Mouse (Mus musculus): ENCODE measurements around the gene Poc1b.

Poc1b gene

GRCm38 (mm10) chr10:99227968-99228864 lies 121.4 kb downstream of the Poc1b start:
- no peak for DNase-seq (ENCODE audit: low read depth, low spot score)

- no peak for DNase-seq (ENCODE audit: low read depth, low spot score)
Measured at GRCm38 (mm10) chr10:99229031-99229684, 122.3 kb downstream of the Poc1b start.

- no peak for DNase-seq (ENCODE audit: low read depth, low spot score)
Measured at GRCm38 (mm10) chr10:99232518-99233227, 125.8 kb downstream of the Poc1b start.

- DNase-seq (ENCODE audit: low read depth, low spot score) = no peak
Measured at GRCm38 (mm10) chr10:99234336-99234735, 127.5 kb downstream of the Poc1b start.

- DNase-seq (ENCODE audit: low read depth, low spot score) = no peak
Measured at GRCm38 (mm10) chr10:99235081-99235480, 128.2 kb downstream of the Poc1b start.

- DNase-seq (ENCODE audit: low read depth, low spot score) = no peak
Measured at GRCm38 (mm10) chr10:99237205-99237832, 130.5 kb downstream of the Poc1b start.

GRCm38 (mm10) chr10:99238537-99238936 lies 131.7 kb downstream of the Poc1b start:
- DNase-seq (ENCODE audit: low read depth, low spot score) = no peak

GRCm38 (mm10) chr10:99241284-99241828 lies 134.5 kb downstream of the Poc1b start:
- no peak for DNase-seq (ENCODE audit: low read depth, low spot score)

- no peak for DNase-seq (ENCODE audit: low read depth, low spot score)
Measured at GRCm38 (mm10) chr10:99241829-99242711, 135.2 kb downstream of the Poc1b start.

GRCm38 (mm10) chr10:99242721-99243120 lies 135.9 kb downstream of the Poc1b start:
- DNase-seq (ENCODE audit: low read depth, low spot score) = no peak

- DNase-seq (ENCODE audit: low read depth, low spot score) = no peak
Measured at GRCm38 (mm10) chr10:99243907-99244489, 137.2 kb downstream of the Poc1b start.

- no peak for DNase-seq (ENCODE audit: low read depth, low spot score)
Measured at GRCm38 (mm10) chr10:99244655-99245260, 137.9 kb downstream of the Poc1b start.

- no peak for DNase-seq (ENCODE audit: low read depth, low spot score)
Measured at GRCm38 (mm10) chr10:99246797-99247508, 140.1 kb downstream of the Poc1b start.
